8 mouse cellular contexts compared by ENCODE assay signal in genomic region chr7:135605002-135605803, GRCm38 (mm10).
DNase-seq lines count a peak whose midpoint lies in the region; ATAC-seq and TF ChIP-seq lines count a peak whose summit lies in the region.

No protein-coding gene starts in this region.

- no peak for TF ChIP-seq CTCF in bone marrow, adult 2 months (IDR thresholded peaks at IDR 0.05; ENCODE audit: control insufficient read depth, insufficient read depth, low read length)

- 25% methylated on average over 15 of the region's 15 CpGs for WGBS in bone marrow, adult 2 months
- 30% methylated on average over 15 of the region's 15 CpGs for WGBS in liver, embryonic 16.5 days (ENCODE audit: insufficient replicate concordance)

- H3K4me2 ChIP-seq in liver, embryonic 16.5 days (ENCODE audit: low read depth, low read length), result peak overlapping the region; percentile 54

- no peak for TF ChIP-seq POLR2A in bone marrow, adult 2 months (IDR thresholded peaks at IDR 0.05; ENCODE audit: borderline replicate concordance, control insufficient read depth, low read depth, low read length)

- DNase-seq in cerebellum, adult 11 months, result no peak
- DNase-seq in cerebellum, postnatal 4 days (ENCODE audit: low spot score in 2 of 2), result no peak
- no peak for DNase-seq in embryo, embryonic 11 days
- DNase-seq in layer of hippocampus, postnatal 25 days (ENCODE audit: extremely low spot score in 1 of 2, low spot score in 1 of 2), result no peak

- no peaks in the 10 kb centered on the region for H3K36me3 ChIP-seq in liver, embryonic 16.5 days (ENCODE audit: control insufficient read depth, insufficient read depth)

- H3K27ac ChIP-seq in bone marrow, adult 2 months (ENCODE audit: control insufficient read depth, insufficient read depth, low read depth, low read length, poor library complexity), result peak overlapping the region; percentile 66
- H3K27ac ChIP-seq in liver, embryonic 16.5 days (ENCODE audit: low read length), result peak overlapping the region; percentile 6

- H3K4me1 ChIP-seq in bone marrow, adult 2 months (ENCODE audit: control insufficient read depth, insufficient read depth, low read length), result peaks cover 12% of the 10 kb centered on the region
- H3K4me1 ChIP-seq in liver, embryonic 16.5 days (ENCODE audit: control insufficient read depth, low read depth, low read length), result peaks cover 43% of the 10 kb centered on the region

- no peak overlapping the region; the same call in 1 of the 2 replicates for H3K9ac ChIP-seq in liver, embryonic 16.5 days (ENCODE audit: low read depth, low read length)

- peak; percentile 77 for ATAC-seq in CD4-positive, CD25-positive, alpha-beta regulatory T cell, adult 4 months
- peak; percentile 50 for ATAC-seq in inflammation-experienced regulatory T-cells, adult 6 months
- ATAC-seq in liver, embryonic 16.5 days (ENCODE audit: low read depth), result peak; percentile 42

- no peaks in the 10 kb centered on the region for H3K9me3 ChIP-seq in liver, embryonic 16.5 days (replicated peaks; ENCODE audit: control insufficient read depth, low read length)

- peak overlapping the region; percentile 29 for H3K4me3 ChIP-seq in bone marrow, adult 2 months (replicated peaks; ENCODE audit: control insufficient read depth, low read depth, low read length)
- peak overlapping the region; percentile 40 for H3K4me3 ChIP-seq in liver, embryonic 16.5 days (ENCODE audit: low read depth, low read length)

- H3K27me3 ChIP-seq in liver, embryonic 16.5 days (ENCODE audit: control insufficient read depth, insufficient read depth, low read depth, low read length), result no peaks in the 10 kb centered on the region
